Mouse (Mus musculus) inflammation-experienced regulatory T-cells (primary cell): ENCODE data around the gene Mre11a. TPM values are rescaled to one million over a fixed set of nuclear protein-coding genes. Genes with fewer than 3 reads are reported as not detected.

Source experiments
- polyA plus RNA-seq, 2 experiments: library from polyadenylated mRNA; unstranded; fragments of 100-300 nt; shearing (Covaris generic); gene quantifications; one replicate each; pipeline ENCODE4 v1.2.1; 2017

The Mre11a gene
- 10 to 100 TPM; 23.0 to 27.6 TPM for polyA plus RNA-seq

GRCm38 (mm10) chr9:14784039-14785002, at the start of gene Mre11a, which contains the start of gene Ankrd49:
Mre11a (plus strand) TSS chr9:14784654.
Ankrd49 (minus strand) TSS chr9:14784856.

GRCm38 (mm10) chr9:14740151-14740924, 44.1 kb upstream of the Mre11a start, which contains the start of gene Piwil4:
Piwil4 (minus strand) TSS chr9:14740733.

DNA sequence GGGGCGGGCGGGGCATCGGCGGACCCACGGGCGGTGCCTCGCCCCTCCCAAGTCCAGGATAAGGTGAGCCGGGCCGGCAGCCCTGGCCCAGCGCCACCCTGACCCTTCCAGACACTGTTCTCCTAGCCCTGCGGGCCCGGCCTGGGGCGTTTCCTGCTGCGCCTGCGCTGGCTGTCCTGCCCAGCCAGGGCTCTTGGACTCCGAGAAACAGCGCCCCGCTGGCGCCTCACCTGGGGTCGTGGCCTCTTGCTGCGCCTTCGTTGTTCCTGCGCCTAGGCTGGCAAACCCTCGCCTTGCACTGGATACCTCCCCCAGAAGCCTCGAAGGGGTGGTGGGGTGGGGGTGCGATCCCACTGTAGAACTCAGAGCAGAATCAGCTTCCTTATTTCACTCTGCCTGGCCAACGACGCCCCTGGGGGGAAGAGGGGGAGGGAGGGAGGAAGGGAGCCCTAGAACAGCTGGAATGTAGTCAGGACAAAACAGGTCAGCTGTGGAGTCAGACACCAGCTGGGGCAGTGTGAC, 32.4 kb upstream of the Mre11a start, which contains the start of gene Fut4:
Gene Fut4 (minus strand): TSS at position 393 of the 522 bp plus-strand sequence.

DNA sequence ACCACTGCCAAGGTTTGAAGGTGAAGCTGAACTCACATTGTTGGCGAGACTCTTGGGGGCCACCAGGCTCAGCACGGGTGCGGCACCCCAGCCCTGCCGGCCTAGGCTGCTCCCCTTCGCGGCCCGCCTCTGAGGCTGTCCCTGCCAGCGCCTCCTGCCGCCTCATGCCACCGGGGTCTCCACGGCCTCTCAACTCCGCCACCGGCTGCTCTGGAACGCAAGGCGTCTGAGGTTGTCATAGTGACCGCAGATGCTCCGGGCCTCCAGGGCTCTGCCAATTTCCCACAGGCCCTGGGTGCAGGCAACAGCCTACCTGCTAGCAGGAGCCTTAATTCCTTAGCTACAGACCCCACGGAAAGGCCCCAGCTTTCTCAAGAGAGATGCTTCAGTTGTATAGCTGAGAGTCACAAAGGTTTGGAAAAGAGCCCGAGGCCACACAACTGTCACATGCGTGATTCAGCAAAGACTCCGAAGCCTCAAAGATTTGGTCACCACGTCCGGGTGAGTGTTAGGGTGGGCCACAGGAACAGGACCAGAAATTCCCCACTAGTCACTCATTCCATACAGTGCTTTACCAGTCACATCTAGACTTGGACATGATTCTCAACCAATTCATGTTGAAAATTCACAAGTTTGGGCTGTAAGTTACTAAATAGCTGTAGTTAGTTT, 13.5 kb upstream of the Mre11a start, which contains the start of gene 1700012B09Rik:
Gene 1700012B09Rik (minus strand): TSS at position 228 of the 669 bp plus-strand sequence.

GRCm38 (mm10) chr9:14859868-14860639, 75.6 kb downstream of the Mre11a start, which contains the start of gene Gpr83:
Gpr83 (plus strand) TSS chr9:14860210.

Other genes with a start within 250 kb of the Mre11a start
- gene Amotl1, start 139.6 kb upstream of the Mre11a start, polyA plus RNA-seq: under 1 TPM; 0.20 to 0.23 TPM
- gene Piwil4, start 43.9 kb upstream of the Mre11a start, polyA plus RNA-seq: under 1 TPM; 0.15 to 0.68 TPM
- under 1 TPM; 0.27 to 0.51 TPM for gene Fut4, start 32.3 kb upstream of the Mre11a start, polyA plus RNA-seq
- gene 1700012B09Rik, start 13.6 kb upstream of the Mre11a start, polyA plus RNA-seq: not detected
- 10 to 100 TPM; 21.7 to 34.1 TPM for gene Ankrd49, start 202 bp downstream of the Mre11a start, polyA plus RNA-seq
- 10 to 100 TPM; 35.0 to 86.0 TPM for gene Gpr83, start 75.6 kb downstream of the Mre11a start, polyA plus RNA-seq
- 1,000 to 10,000 TPM in 1 of 2 experiments, 100 to 1,000 TPM in 1; 418 to 1,067 TPM for gene Izumo1r, start 119.3 kb downstream of the Mre11a start, polyA plus RNA-seq